Mouse (Mus musculus): ENCODE data around the gene Susd1. TPM values are rescaled to one million over a fixed set of nuclear protein-coding genes. Genes with fewer than 3 reads are reported as not detected.

The Susd1 gene
- polyA plus RNA-seq, 1 experiment from 2014 or later = 3.3 TPM

GRCm38 (mm10) chr4:59359921-59360320 lies 78.5 kb downstream of the Susd1 start:
- no peak for ATAC-seq (ENCODE audit: insufficient number of reproducible peaks, insufficient read depth, low FRiP score, low TSS enrichment, low read depth)
- Histone ChIP-seq H3K36me3 (no peaks in the 10 kb centered on the region), H3K4me3 (no peak overlapping the region), H3K27ac (no peak overlapping the region), H3K4me2 (no peak overlapping the region), H3K9me3 (no peaks in the 10 kb centered on the region), H3K9ac (no peak overlapping the region), H3K27me3 (no peaks in the 10 kb centered on the region), H3K4me1 (peaks cover 4% of the 10 kb centered on the region)
- 81% methylated on average over 8 of the region's 8 CpGs for WGBS

- Histone ChIP-seq H3K4me1 (peaks cover 4% of the 10 kb centered on the region), H3K4me2 (no peak overlapping the region), H3K27ac (no peak overlapping the region), H3K9me3 (no peaks in the 10 kb centered on the region), H3K36me3 (no peaks in the 10 kb centered on the region), H3K9ac (no peak overlapping the region), H3K27me3 (no peaks in the 10 kb centered on the region), H3K4me3 (no peak overlapping the region)
- ATAC-seq (ENCODE audit: insufficient number of reproducible peaks, insufficient read depth, low FRiP score, low TSS enrichment, low read depth) = 0 out of 2 replicates have a peak, but pooled peaks have one; percentile 26
- 74% methylated on average over 10 of the region's 10 CpGs for WGBS
Measured at GRCm38 (mm10) chr4:59358960-59359359, 79.5 kb downstream of the Susd1 start.

- ATAC-seq (ENCODE audit: insufficient number of reproducible peaks, insufficient read depth, low FRiP score, low TSS enrichment, low read depth) = no peak
- 44% methylated on average over 1 of the region's 1 CpGs for WGBS
- no peak overlapping the region for H3K4me2 ChIP-seq
- H3K36me3 ChIP-seq = no peaks in the 10 kb centered on the region
- no peak overlapping the region for H3K9ac ChIP-seq
- H3K4me3 ChIP-seq = no peak overlapping the region
- H3K4me1 ChIP-seq = peaks cover 2% of the 10 kb centered on the region
- no peaks in the 10 kb centered on the region for H3K27me3 ChIP-seq
- H3K9me3 ChIP-seq = no peaks in the 10 kb centered on the region
- H3K27ac ChIP-seq = no peak overlapping the region
Measured at GRCm38 (mm10) chr4:59355421-59355820, 83.0 kb downstream of the Susd1 start.

GRCm38 (mm10) chr4:59354666-59355065 lies 83.8 kb downstream of the Susd1 start:
- no peaks in the 10 kb centered on the region for H3K9me3 ChIP-seq
- H3K27ac ChIP-seq = no peak overlapping the region
- WGBS = 85% methylated on average over 3 of the region's 3 CpGs
- H3K36me3 ChIP-seq = no peaks in the 10 kb centered on the region
- no peaks in the 10 kb centered on the region for H3K27me3 ChIP-seq
- H3K9ac ChIP-seq = no peak overlapping the region
- H3K4me3 ChIP-seq = no peak overlapping the region
- ATAC-seq (ENCODE audit: insufficient number of reproducible peaks, insufficient read depth, low FRiP score, low TSS enrichment, low read depth) = no peak
- no peaks in the 10 kb centered on the region for H3K4me1 ChIP-seq
- H3K4me2 ChIP-seq = no peak overlapping the region

- Histone ChIP-seq H3K4me2 (no peak overlapping the region), H3K9ac (no peak overlapping the region), H3K27me3 (no peaks in the 10 kb centered on the region), H3K27ac (no peak overlapping the region), H3K36me3 (no peaks in the 10 kb centered on the region), H3K9me3 (no peaks in the 10 kb centered on the region), H3K4me1 (no peaks in the 10 kb centered on the region), H3K4me3 (no peak overlapping the region)
- 74% methylated on average over 7 of the region's 7 CpGs for WGBS
- no peak for ATAC-seq (ENCODE audit: insufficient number of reproducible peaks, insufficient read depth, low FRiP score, low TSS enrichment, low read depth)
Measured at GRCm38 (mm10) chr4:59351938-59352337, 86.5 kb downstream of the Susd1 start.

GRCm38 (mm10) chr4:59350354-59350753 lies 88.1 kb downstream of the Susd1 start:
- no peaks in the 10 kb centered on the region for H3K9me3 ChIP-seq
- no peak overlapping the region for H3K4me2 ChIP-seq
- H3K27me3 ChIP-seq = no peaks in the 10 kb centered on the region
- H3K4me1 ChIP-seq = no peaks in the 10 kb centered on the region
- H3K27ac ChIP-seq = no peak overlapping the region
- no peaks in the 10 kb centered on the region for H3K36me3 ChIP-seq
- H3K9ac ChIP-seq = no peak overlapping the region
- no peak for ATAC-seq (ENCODE audit: insufficient number of reproducible peaks, insufficient read depth, low FRiP score, low TSS enrichment, low read depth)
- H3K4me3 ChIP-seq = no peak overlapping the region
- 89% methylated on average over 2 of the region's 2 CpGs for WGBS

GRCm38 (mm10) chr4:59349425-59350185 lies 88.8 kb downstream of the Susd1 start:
- H3K36me3 ChIP-seq = no peaks in the 10 kb centered on the region
- no peak overlapping the region for H3K4me3 ChIP-seq
- H3K4me1 ChIP-seq = no peaks in the 10 kb centered on the region
- H3K4me2 ChIP-seq = no peak overlapping the region
- no peaks in the 10 kb centered on the region for H3K27me3 ChIP-seq
- no peak overlapping the region for H3K9ac ChIP-seq
- H3K9me3 ChIP-seq = no peaks in the 10 kb centered on the region
- ATAC-seq (ENCODE audit: insufficient number of reproducible peaks, insufficient read depth, low FRiP score, low TSS enrichment, low read depth) = no peak
- no peak overlapping the region for H3K27ac ChIP-seq
- 61% methylated on average over 7 of the region's 7 CpGs for WGBS

- Histone ChIP-seq H3K9me3 (no peaks in the 10 kb centered on the region), H3K27ac (no peak overlapping the region), H3K4me1 (peaks cover 23% of the 10 kb centered on the region), H3K9ac (no peak overlapping the region), H3K4me3 (no peak overlapping the region), H3K4me2 (no peak overlapping the region), H3K27me3 (no peaks in the 10 kb centered on the region), H3K36me3 (no peaks in the 10 kb centered on the region)
- WGBS = 2% methylated on average over 3 of the region's 3 CpGs
- ATAC-seq (ENCODE audit: insufficient number of reproducible peaks, insufficient read depth, low FRiP score, low TSS enrichment, low read depth) = no peak
Measured at GRCm38 (mm10) chr4:59340714-59341113, 97.7 kb downstream of the Susd1 start.

- H3K9me3 ChIP-seq = no peaks in the 10 kb centered on the region
- no peaks in the 10 kb centered on the region for H3K36me3 ChIP-seq
- ATAC-seq (ENCODE audit: insufficient number of reproducible peaks, insufficient read depth, low FRiP score, low TSS enrichment, low read depth) = no peak
- H3K4me1 ChIP-seq = peaks cover 24% of the 10 kb centered on the region
- no peak overlapping the region for H3K4me2 ChIP-seq
- WGBS = 41% methylated on average over 5 of the region's 5 CpGs
- H3K27ac ChIP-seq = no peak overlapping the region
- no peaks in the 10 kb centered on the region for H3K27me3 ChIP-seq
- H3K4me3 ChIP-seq = no peak overlapping the region
- H3K9ac ChIP-seq = no peak overlapping the region
Measured at GRCm38 (mm10) chr4:59340046-59340445, 98.4 kb downstream of the Susd1 start.

GRCm38 (mm10) chr4:59338896-59339535 lies 99.4 kb downstream of the Susd1 start:
- 86% methylated on average over 8 of the region's 8 CpGs for WGBS

GRCm38 (mm10) chr4:59337533-59337885 lies 100.9 kb downstream of the Susd1 start:
- H3K36me3 ChIP-seq = no peaks in the 10 kb centered on the region
- no peak overlapping the region for H3K27ac ChIP-seq
- no peak overlapping the region for H3K4me2 ChIP-seq
- ATAC-seq (ENCODE audit: insufficient number of reproducible peaks, insufficient read depth, low FRiP score, low TSS enrichment, low read depth) = no peak
- H3K27me3 ChIP-seq = no peaks in the 10 kb centered on the region
- no peaks in the 10 kb centered on the region for H3K9me3 ChIP-seq
- H3K9ac ChIP-seq = no peak overlapping the region
- peaks cover 24% of the 10 kb centered on the region for H3K4me1 ChIP-seq
- H3K4me3 ChIP-seq = no peak overlapping the region
- WGBS = 85% methylated on average over 6 of the region's 6 CpGs

More at GRCm38 (mm10) chr4:59338896-59339535, 99.4 kb downstream of the Susd1 start:
- Histone ChIP-seq H3K4me1 (peaks cover 24% of the 10 kb centered on the region), H3K36me3 (no peaks in the 10 kb centered on the region), H3K4me3 (no peak overlapping the region), H3K27ac (no peak overlapping the region), H3K9ac (no peak overlapping the region), H3K9me3 (no peaks in the 10 kb centered on the region), H3K4me2 (no peak overlapping the region), H3K27me3 (no peaks in the 10 kb centered on the region)
- no peak for ATAC-seq (ENCODE audit: insufficient number of reproducible peaks, insufficient read depth, low FRiP score, low TSS enrichment, low read depth)

GRCm38 (mm10) chr4:59336846-59337532 lies 101.4 kb downstream of the Susd1 start:
- H3K9ac ChIP-seq = 0 out of 2 replicates have a peak overlapping the region, but pooled peaks have one; percentile 11
- no peak overlapping the region for H3K27ac ChIP-seq
- H3K9me3 ChIP-seq = no peaks in the 10 kb centered on the region
- 91% methylated on average over 11 of the region's 11 CpGs for WGBS
- peaks cover 27% of the 10 kb centered on the region for H3K4me1 ChIP-seq
- H3K4me3 ChIP-seq = no peak overlapping the region
- no peaks in the 10 kb centered on the region for H3K36me3 ChIP-seq
- no peak overlapping the region for H3K4me2 ChIP-seq
- no peaks in the 10 kb centered on the region for H3K27me3 ChIP-seq
- ATAC-seq (ENCODE audit: insufficient number of reproducible peaks, insufficient read depth, low FRiP score, low TSS enrichment, low read depth) = no peak
